Mouse (Mus musculus) limb, embryonic 15.5 days (tissue): ENCODE results near the gene Zrsr1. TPM values are rescaled to one million over a fixed set of nuclear protein-coding genes. Genes with fewer than 3 reads are reported as not detected.

ENCODE experiments used
- ATAC-seq: fragments of 200-750 bp; cut with Nextera tagmentation; 2 replicates; pipeline ENCODE4 v1.8.0; 2017; ENCODE audit warnings: low read depth, moderate TSS enrichment; ENCODE audit not compliant: insufficient number of reproducible peaks, low FRiP score, low TSS enrichment
- H3K27ac ChIP-seq: fragments of 300-500 bp; sonication (generic); 2 replicates; pipeline ENCODE4 v1.5.1; 2015; ENCODE audit warnings: moderate library complexity, mild to moderate bottlenecking, inconsistent platforms
- H3K27me3 ChIP-seq: fragments of 300-500 bp; sonication (generic); 2 replicates; pipeline ENCODE4 v1.6.1; 2015; ENCODE audit warnings: inconsistent platforms
- H3K36me3 ChIP-seq: fragments of 300-500 bp; sonication (generic); 2 replicates; pipeline ENCODE4 v1.6.1; 2015; ENCODE audit warnings: inconsistent platforms
- H3K4me1 ChIP-seq: fragments of 300-500 bp; sonication (generic); 2 replicates; pipeline ENCODE4 v1.6.1; 2015; ENCODE audit warnings: inconsistent platforms
- H3K4me2 ChIP-seq: fragments of 300-500 bp; sonication (generic); 2 replicates; pipeline ENCODE4 v1.6.1; 2015; ENCODE audit warnings: mild to moderate bottlenecking, inconsistent platforms
- H3K4me3 ChIP-seq: fragments of 300-500 bp; sonication (generic); 2 replicates; pipeline ENCODE4 v1.5.1; 2015; ENCODE audit warnings: mild to moderate bottlenecking, inconsistent platforms
- H3K9ac ChIP-seq: fragments of 300-500 bp; sonication (generic); 2 replicates; pipeline ENCODE4 v1.6.1; 2015; ENCODE audit warnings: inconsistent platforms
- H3K9me3 ChIP-seq: fragments of 300-500 bp; sonication (generic); 2 replicates; pipeline ENCODE4 v1.6.1; 2016; ENCODE audit warnings: inconsistent platforms
- WGBS: fragments of 180-500 bp; shearing (Covaris S2); methylation state at CpG from one replicate; pipeline ENCODE4 v1.1.7; 2015; 5-methylcytosine and 5-hydroxymethylcytosine counted together
- polyA plus RNA-seq: library from polyadenylated mRNA; unstranded; fragments of >200 nt; fragmentation: Nextera tagmentation; extraction: Ambion mirVana; gene quantifications from 2 replicates; pipeline ENCODE4 v1.2.1, GENCODE M21; 2015

Gene Zrsr1
- polyA plus RNA-seq, 1 experiment from 2014 or later, result 3.3 TPM

DNA sequence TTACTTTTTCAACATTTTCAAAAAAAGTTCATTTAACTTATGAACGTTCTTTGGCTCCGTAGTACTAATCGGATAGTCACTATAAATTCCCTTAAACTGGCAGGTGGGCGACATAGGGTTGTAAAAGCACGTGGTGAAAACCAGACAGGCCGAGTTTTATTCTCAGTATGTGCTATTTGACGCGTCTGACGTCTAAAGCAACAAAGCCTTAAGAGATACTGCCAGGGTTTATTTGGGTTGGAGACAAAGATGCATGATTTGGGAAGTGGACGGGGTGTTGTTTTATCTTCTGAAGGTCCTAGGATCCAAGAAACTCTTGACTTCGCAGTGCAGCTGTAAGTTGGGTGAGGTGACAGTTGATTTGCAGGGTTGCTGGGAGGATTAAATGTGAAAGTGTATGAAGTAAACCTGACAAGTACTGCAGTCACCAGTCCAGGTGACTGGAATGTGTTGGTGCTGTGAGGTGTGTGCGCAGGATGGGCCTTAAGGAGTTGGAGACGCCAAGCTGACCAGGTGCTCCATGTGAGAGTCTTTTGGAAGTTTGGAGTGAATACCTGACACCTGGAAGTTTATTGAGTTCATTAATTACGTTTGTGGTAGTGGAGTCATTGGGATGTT lies 19.5 kb downstream of the Zrsr1 start:
- peak overlapping the region; percentile 62 for H3K4me2 ChIP-seq
- no peaks in the 10 kb centered on the region for H3K27me3 ChIP-seq
- H3K9ac ChIP-seq, result peak overlapping the region; percentile 91
- no peak for ATAC-seq
- H3K27ac ChIP-seq, result no peak overlapping the region
- H3K36me3 ChIP-seq, result peaks cover 27% of the 10 kb centered on the region
- H3K4me3 ChIP-seq, result peak overlapping the region; percentile 85
- 8% methylated on average over 14 of the region's 14 CpGs for WGBS
- H3K4me1 ChIP-seq, result peaks cover 9% of the 10 kb centered on the region
- no peaks in the 10 kb centered on the region for H3K9me3 ChIP-seq

DNA sequence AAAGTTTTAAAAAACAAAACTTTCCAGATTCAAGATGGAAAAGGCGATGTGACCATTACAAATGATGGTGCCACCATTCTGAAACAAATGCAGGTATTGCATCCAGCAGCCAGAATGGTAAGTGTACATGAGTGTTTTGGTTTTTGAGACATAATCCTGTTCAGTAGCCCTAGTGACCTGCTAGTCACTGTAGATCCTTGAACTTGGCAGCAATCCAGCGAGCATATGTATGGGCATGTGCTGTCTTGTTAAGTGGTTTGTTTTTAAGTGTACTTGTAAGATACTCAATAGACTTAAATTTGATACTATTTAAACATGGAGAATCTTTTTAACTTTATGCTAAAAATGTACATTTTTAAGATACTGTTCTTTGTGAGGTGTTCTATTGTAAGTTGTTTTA lies 22.5 kb downstream of the Zrsr1 start:
- 83% methylated on average over 2 of the region's 2 CpGs for WGBS
- Histone ChIP-seq H3K9me3 (no peaks in the 10 kb centered on the region), H3K4me3 (no peak overlapping the region), H3K27ac (no peak overlapping the region), H3K4me1 (peaks cover 9% of the 10 kb centered on the region), H3K27me3 (no peaks in the 10 kb centered on the region), H3K9ac (no peak overlapping the region), H3K36me3 (peaks cover 47% of the 10 kb centered on the region), H3K4me2 (no peak overlapping the region)
- ATAC-seq, result no peak

- H3K9ac ChIP-seq, result no peak overlapping the region
- H3K4me1 ChIP-seq, result peaks cover 9% of the 10 kb centered on the region
- no peak overlapping the region for H3K27ac ChIP-seq
- H3K36me3 ChIP-seq, result peaks cover 59% of the 10 kb centered on the region
- H3K4me3 ChIP-seq, result no peak overlapping the region
- H3K9me3 ChIP-seq, result no peaks in the 10 kb centered on the region
- H3K4me2 ChIP-seq, result no peak overlapping the region
- no peak for ATAC-seq
- 88% methylated on average over 4 of the region's 4 CpGs for WGBS
- no peaks in the 10 kb centered on the region for H3K27me3 ChIP-seq
These were observed 23.7 kb downstream of the Zrsr1 start for GRCm38 (mm10) chr11:22995461-22995860.

DNA sequence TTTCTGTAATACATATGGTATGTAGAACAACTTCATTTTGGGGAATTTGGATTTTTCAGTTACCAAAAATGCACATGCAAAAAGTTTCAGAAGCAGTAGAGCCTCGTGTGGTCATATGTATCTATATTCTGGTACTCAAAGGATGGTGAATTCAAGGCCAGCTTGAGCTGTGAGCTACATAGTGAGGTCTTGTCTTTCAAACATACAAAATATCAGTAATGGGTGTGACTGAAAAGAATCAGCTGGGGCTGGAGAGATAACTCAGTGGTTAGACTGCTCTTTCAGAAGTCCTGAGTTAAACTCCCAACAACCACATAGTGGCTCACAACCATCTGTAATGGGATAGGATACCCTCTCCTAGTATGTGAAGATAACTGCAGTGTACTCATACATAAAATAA lies 26.5 kb downstream of the Zrsr1 start:
- Histone ChIP-seq H3K4me3 (no peak overlapping the region), H3K4me1 (no peaks in the 10 kb centered on the region), H3K9ac (no peak overlapping the region), H3K27me3 (no peaks in the 10 kb centered on the region), H3K9me3 (no peaks in the 10 kb centered on the region), H3K27ac (no peak overlapping the region), H3K36me3 (peaks cover 78% of the 10 kb centered on the region), H3K4me2 (no peak overlapping the region)
- 82% methylated on average over 1 of the region's 1 CpGs for WGBS
- ATAC-seq, result no peak

GRCm38 (mm10) chr11:23005276-23005675 lies 33.5 kb downstream of the Zrsr1 start:
- Histone ChIP-seq H3K4me3 (no peak overlapping the region), H3K9me3 (no peaks in the 10 kb centered on the region), H3K36me3 (peaks cover 41% of the 10 kb centered on the region), H3K27me3 (no peaks in the 10 kb centered on the region), H3K9ac (no peak overlapping the region), H3K27ac (no peak overlapping the region), H3K4me2 (no peak overlapping the region), H3K4me1 (peaks cover 6% of the 10 kb centered on the region)
- WGBS, result 92% methylated on average over 1 of the region's 1 CpGs
- no peak for ATAC-seq

DNA sequence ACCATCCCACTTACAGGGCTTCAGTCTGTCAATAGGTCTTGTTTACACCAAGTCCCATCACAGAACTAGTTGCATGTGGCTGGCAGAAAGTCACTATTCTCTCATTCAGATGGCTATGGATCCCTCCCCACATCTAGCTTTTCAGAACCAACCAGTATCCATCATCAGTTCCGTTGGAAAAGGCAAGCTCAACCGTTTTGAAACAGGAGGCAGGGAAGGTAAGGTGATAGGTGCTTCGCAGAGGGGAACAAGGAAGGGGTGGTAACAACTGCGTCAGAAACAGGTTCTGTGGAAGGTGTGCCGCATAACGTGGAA lies 35.3 kb downstream of the Zrsr1 start:
- peaks cover 26% of the 10 kb centered on the region for H3K36me3 ChIP-seq
- no peak for ATAC-seq
- H3K4me1 ChIP-seq, result peaks cover 6% of the 10 kb centered on the region
- H3K4me3 ChIP-seq, result peak overlapping the region; percentile 64
- H3K27ac ChIP-seq, result peak overlapping the region; percentile 91; the same call in 1 of the 2 replicates
- no peaks in the 10 kb centered on the region for H3K27me3 ChIP-seq
- H3K9me3 ChIP-seq, result no peaks in the 10 kb centered on the region
- peak overlapping the region; percentile 26; the same call in 1 of the 2 replicates for H3K9ac ChIP-seq
- 3% methylated on average over 6 of the region's 6 CpGs for WGBS
- H3K4me2 ChIP-seq, result peak overlapping the region; percentile 85

DNA sequence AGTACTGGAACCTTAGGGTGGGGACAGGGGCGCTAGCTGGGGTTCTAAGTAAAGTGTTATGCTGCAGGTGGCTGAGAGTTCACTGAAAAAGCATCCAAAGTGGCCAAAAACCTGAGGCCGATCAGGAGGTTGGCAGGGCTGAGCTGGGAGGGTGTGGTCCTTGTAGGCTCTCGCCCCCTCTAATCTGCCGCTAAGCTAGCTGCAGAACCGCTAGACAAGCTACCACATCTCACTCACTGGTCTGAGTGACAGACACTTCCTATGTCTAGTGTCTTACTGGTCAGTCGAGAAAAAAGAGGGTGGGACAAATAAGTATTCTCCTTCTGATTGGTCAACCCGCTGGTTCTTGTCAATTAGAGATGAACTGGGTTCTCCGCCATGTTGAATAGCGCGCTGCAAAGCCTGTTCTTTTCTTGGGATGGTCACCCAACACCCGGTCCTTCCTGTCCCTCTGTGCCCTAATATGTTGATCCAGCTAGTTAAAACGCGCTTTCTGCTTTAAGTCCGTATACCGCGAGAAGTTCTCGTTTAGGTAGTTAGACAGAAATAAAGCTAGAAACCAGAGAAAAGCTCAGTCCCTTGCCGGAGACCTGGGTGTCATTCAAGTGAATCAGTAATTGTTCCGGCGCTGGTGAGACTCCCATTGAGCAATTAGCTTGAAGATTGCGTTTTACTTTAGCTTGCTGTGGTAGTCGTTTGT lies 35.8 kb downstream of the Zrsr1 start, which contains the start of gene Fam161a:
Gene Fam161a, plus strand, starts transcription at position 51 of the 700 bp plus-strand sequence.
- Histone ChIP-seq H3K36me3 (peaks cover 20% of the 10 kb centered on the region), H3K27me3 (no peaks in the 10 kb centered on the region), H3K4me3 (peak within 1 kb of the TSS; percentile 64), H3K4me2 (peak within 1 kb of the TSS; percentile 85), H3K9me3 (no peaks in the 10 kb centered on the region), H3K9ac (peak within 1 kb of the TSS; percentile 54), H3K27ac (peak within 1 kb of the TSS; percentile 91), H3K4me1 (peaks cover 6% of the 10 kb centered on the region)
- WGBS, result under 1% methylated on average over 22 of the region's 22 CpGs
- ATAC-seq, result peak; percentile 85

DNA sequence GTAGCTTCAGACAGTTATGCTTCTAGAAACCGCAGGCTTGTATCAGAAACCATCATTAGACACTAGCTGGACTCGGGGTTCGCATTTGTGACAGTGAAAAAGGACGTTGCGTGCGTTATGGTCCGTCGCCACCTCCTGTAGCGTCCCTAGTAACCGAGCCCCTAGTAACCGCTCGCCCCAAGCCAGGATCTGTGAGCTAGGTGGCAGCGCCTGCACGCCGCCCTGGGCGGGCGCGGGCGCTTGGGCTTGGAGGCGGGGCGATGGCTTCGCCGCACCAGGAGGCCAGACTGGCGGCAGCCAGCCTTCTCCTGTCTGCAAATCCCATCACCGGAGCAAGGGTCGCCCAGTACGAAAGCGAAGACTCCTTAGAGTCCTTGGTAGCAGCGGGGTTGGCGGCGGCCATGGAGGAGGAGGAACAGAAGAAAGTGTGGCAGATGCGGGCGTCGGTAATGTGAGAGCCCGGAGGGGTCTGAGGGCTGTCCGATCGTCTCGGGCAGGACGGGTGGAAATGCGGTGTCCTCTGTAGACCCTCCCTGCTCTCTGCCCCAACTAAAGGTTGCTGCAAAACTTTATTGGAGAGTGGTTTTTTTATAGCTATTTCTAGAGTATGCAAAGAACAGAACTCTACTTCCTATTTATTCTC lies 36.5 kb downstream of the Zrsr1 start:
- WGBS, result under 1% methylated on average over 40 of the region's 40 CpGs
- Histone ChIP-seq H3K4me1 (peaks cover 6% of the 10 kb centered on the region), H3K27me3 (no peaks in the 10 kb centered on the region), H3K9ac (peak overlapping the region; percentile 54), H3K27ac (peak overlapping the region; percentile 91), H3K4me2 (peak overlapping the region; percentile 85), H3K9me3 (no peaks in the 10 kb centered on the region), H3K36me3 (peaks cover 18% of the 10 kb centered on the region), H3K4me3 (peak overlapping the region; percentile 64)
- peak; percentile 91 for ATAC-seq

- no peaks in the 10 kb centered on the region for H3K27me3 ChIP-seq
- H3K4me1 ChIP-seq, result peaks cover 6% of the 10 kb centered on the region
- no peak for ATAC-seq
- peak overlapping the region; percentile 85 for H3K4me2 ChIP-seq
- H3K27ac ChIP-seq, result no peak overlapping the region
- no peak overlapping the region for H3K9ac ChIP-seq
- peaks cover 13% of the 10 kb centered on the region for H3K36me3 ChIP-seq
- peak overlapping the region; percentile 64 for H3K4me3 ChIP-seq
- no peaks in the 10 kb centered on the region for H3K9me3 ChIP-seq
- WGBS, result 28% methylated on average over 4 of the region's 4 CpGs
These were observed 37.0 kb downstream of the Zrsr1 start for GRCm38 (mm10) chr11:23008824-23009200.

DNA sequence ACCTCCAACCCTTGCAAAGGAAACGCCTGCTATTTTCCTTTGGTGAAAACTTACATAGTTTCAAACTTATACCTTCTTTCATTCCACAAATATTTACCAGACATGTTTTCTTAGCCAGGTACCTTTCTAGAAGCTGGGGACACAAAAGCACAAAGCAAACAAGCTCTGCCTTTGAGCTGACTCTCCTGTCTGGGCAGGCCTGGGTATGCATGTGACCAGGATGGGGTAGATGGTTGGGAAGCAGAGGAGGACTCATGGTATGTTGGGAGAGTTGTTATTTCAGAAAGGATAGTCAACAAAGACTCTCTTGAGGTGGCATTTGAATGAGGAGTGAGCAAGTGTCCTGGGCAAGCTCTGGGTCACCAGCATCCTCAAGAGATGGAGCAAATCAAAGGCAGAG lies 41.3 kb downstream of the Zrsr1 start:
- ATAC-seq, result no peak
- WGBS, result 68% methylated on average over 1 of the region's 1 CpGs

GRCm38 (mm10) chr11:23013580-23014294 lies 41.9 kb downstream of the Zrsr1 start:
- H3K4me2 ChIP-seq, result no peak overlapping the region
- no peaks in the 10 kb centered on the region for H3K27me3 ChIP-seq
- H3K9ac ChIP-seq, result no peak overlapping the region
- no peaks in the 10 kb centered on the region for H3K36me3 ChIP-seq
- no peak overlapping the region for H3K27ac ChIP-seq
- H3K9me3 ChIP-seq, result no peaks in the 10 kb centered on the region
- no peak for ATAC-seq
- no peaks in the 10 kb centered on the region for H3K4me1 ChIP-seq
- no peak overlapping the region for H3K4me3 ChIP-seq
- 87% methylated on average over 4 of the region's 4 CpGs for WGBS

More for the DNA sequence above, 41.3 kb downstream of the Zrsr1 start:
- Histone ChIP-seq H3K9ac (no peak overlapping the region), H3K9me3 (no peaks in the 10 kb centered on the region), H3K4me3 (no peak overlapping the region), H3K36me3 (no peaks in the 10 kb centered on the region), H3K4me2 (no peak overlapping the region), H3K27ac (no peak overlapping the region), H3K27me3 (no peaks in the 10 kb centered on the region), H3K4me1 (no peaks in the 10 kb centered on the region)

DNA sequence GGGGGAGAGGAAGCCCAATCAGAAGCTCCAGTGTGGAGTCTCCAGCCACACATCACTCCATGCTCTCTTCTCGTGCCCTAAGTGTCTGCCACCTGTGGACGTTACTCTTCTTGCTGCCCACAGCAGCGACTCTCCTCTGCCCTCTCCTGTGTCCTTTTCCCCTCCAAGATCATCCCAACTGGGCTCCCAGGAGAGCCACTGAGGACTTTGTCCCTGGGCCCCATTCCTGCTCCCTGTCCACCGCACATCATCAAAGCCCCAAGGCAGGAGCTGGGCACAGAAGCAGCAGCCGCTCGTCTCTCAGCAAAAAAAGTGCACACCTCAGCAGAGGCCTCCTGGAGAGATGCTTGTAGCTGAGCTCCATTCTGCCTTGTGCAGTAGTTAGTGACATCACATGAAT lies 43.2 kb downstream of the Zrsr1 start:
- ATAC-seq, result no peak
- no peaks in the 10 kb centered on the region for H3K9me3 ChIP-seq

More for the DNA sequence above, 43.2 kb downstream of the Zrsr1 start:
- no peak overlapping the region for H3K4me3 ChIP-seq
- H3K36me3 ChIP-seq, result no peaks in the 10 kb centered on the region
- no peak overlapping the region for H3K9ac ChIP-seq
- WGBS, result 77% methylated on average over 6 of the region's 6 CpGs
- H3K27me3 ChIP-seq, result no peaks in the 10 kb centered on the region
- no peak overlapping the region for H3K27ac ChIP-seq
- no peaks in the 10 kb centered on the region for H3K4me1 ChIP-seq
- H3K4me2 ChIP-seq, result no peak overlapping the region
